Mouse (Mus musculus): ENCODE results near the gene Gadd45b. TPM values are rescaled to one million over a fixed set of nuclear protein-coding genes. Genes with fewer than 3 reads are reported as not detected.

The Gadd45b gene
- polyA plus RNA-seq, 1 experiment from 2014 or later = 5.0 TPM

DNA sequence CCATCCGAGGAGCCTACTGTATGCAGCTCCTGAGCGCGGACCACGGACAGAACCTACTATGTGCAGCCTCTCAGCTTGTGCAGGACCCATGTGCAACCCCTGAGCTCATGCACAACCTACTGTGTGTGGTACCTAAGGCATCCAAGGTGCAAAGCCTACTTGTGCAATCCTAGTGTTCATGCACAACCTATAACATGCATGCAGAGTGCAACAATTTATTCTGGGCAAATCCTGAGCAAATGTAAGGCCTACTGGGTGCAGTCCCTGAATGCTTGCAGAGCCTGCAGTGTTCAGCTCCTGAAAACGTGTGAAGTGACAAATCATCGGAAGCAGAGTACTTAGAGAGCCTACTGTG lies 6.9 kb downstream of the Gadd45b start:
- Histone ChIP-seq H3K27me3 (replicated peaks; ENCODE audit: control insufficient read depth, insufficient read depth, low read length) (peaks cover 63% of the 10 kb centered on the region), H3K4me3 (ENCODE audit: low read depth, low read length) (peak overlapping the region; percentile 35), H3K9me3 (ENCODE audit: control insufficient read depth, low read length) (no peaks in the 10 kb centered on the region), H3K36me3 (ENCODE audit: control insufficient read depth, insufficient read depth, low read length) (no peaks in the 10 kb centered on the region), H3K27ac (ENCODE audit: low read depth, low read length) (no peak overlapping the region), H3K4me2 (peak overlapping the region; percentile 65), H3K9ac (ENCODE audit: low read depth, low read length) (no peak overlapping the region; the same call in 1 of the 2 replicates), H3K4me1 (replicated peaks; ENCODE audit: control insufficient read depth, insufficient read depth, low read length) (peaks cover 67% of the 10 kb centered on the region)
- no peak for ATAC-seq (replicated peaks; ENCODE audit: low FRiP score)
- DNase-seq (ENCODE audit: low spot score) = no peak
- WGBS = 16% methylated on average over 6 of the region's 6 CpGs

- ATAC-seq (replicated peaks; ENCODE audit: low FRiP score) (no peak), DNase-seq (ENCODE audit: low spot score) (no peak)
- peaks cover 55% of the 10 kb centered on the region for H3K27me3 ChIP-seq (replicated peaks; ENCODE audit: control insufficient read depth, insufficient read depth, low read length)
- H3K9me3 ChIP-seq (ENCODE audit: control insufficient read depth, low read length) = no peaks in the 10 kb centered on the region
- no peaks in the 10 kb centered on the region for H3K36me3 ChIP-seq (ENCODE audit: control insufficient read depth, insufficient read depth, low read length)
- no peak overlapping the region for H3K4me3 ChIP-seq (ENCODE audit: low read depth, low read length)
- H3K4me2 ChIP-seq = no peak overlapping the region
- peaks cover 58% of the 10 kb centered on the region for H3K4me1 ChIP-seq (replicated peaks; ENCODE audit: control insufficient read depth, insufficient read depth, low read length)
- 39% methylated on average over 8 of the region's 8 CpGs for whole genome bisulfite sequencing
- H3K27ac ChIP-seq (ENCODE audit: low read depth, low read length) = no peak overlapping the region
- no peak overlapping the region for H3K9ac ChIP-seq (ENCODE audit: low read depth, low read length)
Observed at GRCm38 (mm10) chr10:80937646-80938045, 7.8 kb downstream of the Gadd45b start.

GRCm38 (mm10) chr10:80938831-80939550 lies 9.1 kb downstream of the Gadd45b start:
- Histone ChIP-seq H3K4me2 (peak overlapping the region; percentile 68), H3K9ac (ENCODE audit: low read depth, low read length) (no peak overlapping the region), H3K27ac (ENCODE audit: low read depth, low read length) (no peak overlapping the region), H3K4me1 (replicated peaks; ENCODE audit: control insufficient read depth, insufficient read depth, low read length) (peaks cover 52% of the 10 kb centered on the region), H3K36me3 (ENCODE audit: control insufficient read depth, insufficient read depth, low read length) (no peaks in the 10 kb centered on the region), H3K4me3 (ENCODE audit: low read depth, low read length) (peak overlapping the region; percentile 41), H3K27me3 (replicated peaks; ENCODE audit: control insufficient read depth, insufficient read depth, low read length) (peaks cover 41% of the 10 kb centered on the region), H3K9me3 (ENCODE audit: control insufficient read depth, low read length) (no peaks in the 10 kb centered on the region)
- DNase-seq (ENCODE audit: low spot score) (no peak), ATAC-seq (replicated peaks; ENCODE audit: low FRiP score) (peak; percentile 4; the same call in 1 of the 2 replicates)
- 11% methylated on average over 15 of the region's 15 CpGs for WGBS

GRCm38 (mm10) chr10:80939671-80940070 lies 9.8 kb downstream of the Gadd45b start:
- Histone ChIP-seq H3K4me3 (ENCODE audit: low read depth, low read length) (peak overlapping the region; percentile 41), H3K4me1 (replicated peaks; ENCODE audit: control insufficient read depth, insufficient read depth, low read length) (peaks cover 52% of the 10 kb centered on the region), H3K27ac (ENCODE audit: low read depth, low read length) (no peak overlapping the region), H3K27me3 (replicated peaks; ENCODE audit: control insufficient read depth, insufficient read depth, low read length) (peaks cover 34% of the 10 kb centered on the region), H3K36me3 (ENCODE audit: control insufficient read depth, insufficient read depth, low read length) (no peaks in the 10 kb centered on the region), H3K9ac (ENCODE audit: low read depth, low read length) (0 out of 2 replicates have a peak overlapping the region, but pooled peaks have one; percentile 4), H3K9me3 (ENCODE audit: control insufficient read depth, low read length) (no peaks in the 10 kb centered on the region), H3K4me2 (peak overlapping the region; percentile 68)
- DNase-seq (ENCODE audit: low spot score) = peak; percentile 84
- ATAC-seq (replicated peaks; ENCODE audit: low FRiP score) = peak; percentile 63
- WGBS = 5% methylated on average over 28 of the region's 28 CpGs

GRCm38 (mm10) chr10:80940320-80940987 lies 10.6 kb downstream of the Gadd45b start:
- H3K9ac ChIP-seq (ENCODE audit: low read depth, low read length) = 0 out of 2 replicates have a peak overlapping the region, but pooled peaks have one; percentile 30
- WGBS = 30% methylated on average over 8 of the region's 8 CpGs
- peak overlapping the region; percentile 68 for H3K4me2 ChIP-seq
- H3K9me3 ChIP-seq (ENCODE audit: control insufficient read depth, low read length) = no peaks in the 10 kb centered on the region
- ATAC-seq (replicated peaks; ENCODE audit: low FRiP score) (no peak), DNase-seq (ENCODE audit: low spot score) (no peak)
- H3K27ac ChIP-seq (ENCODE audit: low read depth, low read length) = no peak overlapping the region
- H3K27me3 ChIP-seq (replicated peaks; ENCODE audit: control insufficient read depth, insufficient read depth, low read length) = peaks cover 28% of the 10 kb centered on the region
- H3K4me3 ChIP-seq (ENCODE audit: low read depth, low read length) = 0 out of 2 replicates have a peak overlapping the region, but pooled peaks have one; percentile 5
- H3K4me1 ChIP-seq (replicated peaks; ENCODE audit: control insufficient read depth, insufficient read depth, low read length) = peaks cover 48% of the 10 kb centered on the region
- H3K36me3 ChIP-seq (ENCODE audit: control insufficient read depth, insufficient read depth, low read length) = no peaks in the 10 kb centered on the region

- no peaks in the 10 kb centered on the region for H3K36me3 ChIP-seq (ENCODE audit: control insufficient read depth, insufficient read depth, low read length)
- H3K4me2 ChIP-seq = peak overlapping the region; percentile 68
- no peak overlapping the region for H3K4me3 ChIP-seq (ENCODE audit: low read depth, low read length)
- DNase-seq (ENCODE audit: low spot score) (no peak), ATAC-seq (replicated peaks; ENCODE audit: low FRiP score) (no peak)
- WGBS = 42% methylated on average over 2 of the region's 2 CpGs
- no peaks in the 10 kb centered on the region for H3K9me3 ChIP-seq (ENCODE audit: control insufficient read depth, low read length)
- peaks cover 23% of the 10 kb centered on the region for H3K27me3 ChIP-seq (replicated peaks; ENCODE audit: control insufficient read depth, insufficient read depth, low read length)
- no peak overlapping the region for H3K9ac ChIP-seq (ENCODE audit: low read depth, low read length)
- peaks cover 45% of the 10 kb centered on the region for H3K4me1 ChIP-seq (replicated peaks; ENCODE audit: control insufficient read depth, insufficient read depth, low read length)
- H3K27ac ChIP-seq (ENCODE audit: low read depth, low read length) = no peak overlapping the region
Observed at GRCm38 (mm10) chr10:80940988-80941347, 11.1 kb downstream of the Gadd45b start.

- no peak for DNase-seq (ENCODE audit: low spot score)
- no peak overlapping the region for H3K4me2 ChIP-seq
- 29% methylated on average over 8 of the region's 8 CpGs for WGBS
- peaks cover 26% of the 10 kb centered on the region for H3K4me1 ChIP-seq (replicated peaks; ENCODE audit: control insufficient read depth, insufficient read depth, low read length)
- H3K36me3 ChIP-seq (ENCODE audit: control insufficient read depth, insufficient read depth, low read length) = no peaks in the 10 kb centered on the region
- H3K27me3 ChIP-seq (replicated peaks; ENCODE audit: control insufficient read depth, insufficient read depth, low read length) = peaks cover 3% of the 10 kb centered on the region
- 0 out of 2 replicates have a peak overlapping the region, but pooled peaks have one; percentile 6 for H3K9ac ChIP-seq (ENCODE audit: low read depth, low read length)
- ATAC-seq (replicated peaks; ENCODE audit: low FRiP score) = no peak
- H3K27ac ChIP-seq (ENCODE audit: low read depth, low read length) = no peak overlapping the region
- no peaks in the 10 kb centered on the region for H3K9me3 ChIP-seq (ENCODE audit: control insufficient read depth, low read length)
- no peak overlapping the region for H3K4me3 ChIP-seq (ENCODE audit: low read depth, low read length)
Observed at GRCm38 (mm10) chr10:80942919-80943318, 13.0 kb downstream of the Gadd45b start.

DNA sequence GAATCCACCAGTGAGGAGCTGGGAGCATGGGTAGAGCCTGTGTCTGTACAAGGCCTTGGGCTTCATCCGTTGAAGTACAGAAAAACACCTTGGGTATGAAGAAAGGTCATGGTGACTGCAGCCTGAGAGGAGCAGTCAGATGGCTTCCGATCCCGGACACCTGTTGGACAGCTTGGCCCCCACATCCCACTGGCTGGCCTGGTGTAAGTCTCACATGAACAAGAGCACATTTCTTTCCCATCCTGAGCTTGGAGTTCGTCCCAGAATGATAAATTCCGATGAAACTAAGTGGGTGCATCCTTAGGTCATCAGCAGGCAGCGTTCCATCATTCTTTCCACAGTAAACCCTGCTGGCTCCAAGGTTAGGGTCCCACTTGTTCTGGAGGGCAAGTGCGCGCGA lies 13.8 kb downstream of the Gadd45b start:
- Histone ChIP-seq H3K4me3 (ENCODE audit: low read depth, low read length) (no peak overlapping the region), H3K36me3 (ENCODE audit: control insufficient read depth, insufficient read depth, low read length) (no peaks in the 10 kb centered on the region), H3K27ac (ENCODE audit: low read depth, low read length) (no peak overlapping the region), H3K4me2 (no peak overlapping the region), H3K9me3 (ENCODE audit: control insufficient read depth, low read length) (no peaks in the 10 kb centered on the region), H3K9ac (ENCODE audit: low read depth, low read length) (no peak overlapping the region), H3K27me3 (replicated peaks; ENCODE audit: control insufficient read depth, insufficient read depth, low read length) (peaks cover 3% of the 10 kb centered on the region; the same call in 1 of the 2 replicates), H3K4me1 (replicated peaks; ENCODE audit: control insufficient read depth, insufficient read depth, low read length) (peaks cover 25% of the 10 kb centered on the region)
- ATAC-seq (replicated peaks; ENCODE audit: low FRiP score) (no peak), DNase-seq (ENCODE audit: low spot score) (no peak)
- WGBS = 76% methylated on average over 9 of the region's 9 CpGs
